Mouse (Mus musculus) forebrain, embryonic 16.5 days (tissue): ENCODE results near the gene Msantd3. TPM values are rescaled to one million over a fixed set of nuclear protein-coding genes. Genes with fewer than 3 reads are reported as not detected.

ENCODE experiments used
- polyA plus RNA-seq: library from polyadenylated mRNA; unstranded; fragments of >200 nt; fragmentation: Nextera tagmentation; extraction: Ambion mirVana; gene quantifications from 2 replicates; pipeline ENCODE4 v1.2.1, GENCODE M21; 2015

Msantd3 gene
- polyA plus RNA-seq, 1 experiment from 2014 or later, result 38.6 TPM

Other genes starting within 250 kb of the Msantd3 start
- 45.5 and 46.2 TPM in 2 replicates for gene Tex10, start 66.5 kb upstream of the Msantd3 start, polyA plus RNA-seq
- 205 and 213 TPM in 2 replicates for gene Tmeff1, start 45.2 kb downstream of the Msantd3 start, polyA plus RNA-seq
- 1.1 and 1.4 TPM in 2 replicates for gene Cavin4, start 123.6 kb downstream of the Msantd3 start, polyA plus RNA-seq